Mouse (Mus musculus): ENCODE results near the gene Uhrf1bp1l.
"Not testable (repeated sequence)": the region's sequence is repeated elsewhere in the genome, so short reads cannot be mapped to it uniquely, and the experiment has no call there.

Uhrf1bp1l gene

DNA sequence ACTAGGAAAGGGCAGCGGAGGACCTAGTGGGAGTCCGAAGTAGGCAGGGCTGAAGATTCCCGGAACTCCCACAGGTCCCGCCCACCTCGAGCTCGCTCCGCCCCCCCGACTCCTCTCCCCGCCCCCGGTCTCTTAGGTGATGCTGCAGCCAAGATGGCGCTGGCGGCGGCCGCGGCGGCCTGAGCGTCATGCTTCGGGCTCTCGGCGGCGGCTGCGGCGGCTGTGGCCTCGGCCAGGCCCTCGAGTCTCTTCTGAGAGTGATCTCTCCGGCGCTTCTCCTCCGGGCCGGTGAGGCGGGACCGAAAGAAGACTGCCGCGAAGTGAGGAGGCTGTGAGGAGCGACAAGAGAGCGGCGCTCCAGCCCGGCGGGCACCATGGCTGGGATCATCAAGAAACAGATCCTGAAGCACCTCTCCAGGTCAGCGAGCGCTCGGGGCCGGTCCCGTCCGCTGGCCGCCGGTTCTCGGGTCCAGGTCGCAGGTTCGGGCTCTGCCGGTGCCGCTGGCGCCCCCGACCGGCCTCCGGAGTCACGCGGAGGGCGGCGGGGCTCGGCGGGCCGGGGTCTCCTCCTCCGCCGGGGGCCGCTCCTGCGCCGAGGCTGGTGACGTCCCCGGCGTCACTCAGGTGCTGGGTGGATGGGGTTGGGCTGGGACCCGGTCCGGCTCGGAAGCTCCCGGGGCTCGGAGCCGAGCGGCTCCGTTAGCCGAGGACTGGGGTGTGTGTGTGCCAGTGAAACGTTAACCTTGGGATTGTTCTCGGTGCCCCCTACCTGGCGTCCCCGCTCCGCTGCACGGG lies at the start of gene Uhrf1bp1l:
Uhrf1bp1l (plus strand) TSS at position 121 of the 795 bp plus-strand sequence.
- peak; percentile 81 for DNase-seq (ENCODE audit: low read depth)

- no peak for DNase-seq (ENCODE audit: low read depth)
These were observed 49.4 kb upstream of the Uhrf1bp1l start for GRCm38 (mm10) chr10:89695194-89695911.

- not testable (repeated sequence) for DNase-seq (ENCODE audit: low read depth)
These were observed 48.5 kb upstream of the Uhrf1bp1l start for GRCm38 (mm10) chr10:89696270-89696669.

- no peak for DNase-seq (ENCODE audit: low read depth)
These were observed 46.8 kb upstream of the Uhrf1bp1l start for GRCm38 (mm10) chr10:89697956-89698355.

DNA sequence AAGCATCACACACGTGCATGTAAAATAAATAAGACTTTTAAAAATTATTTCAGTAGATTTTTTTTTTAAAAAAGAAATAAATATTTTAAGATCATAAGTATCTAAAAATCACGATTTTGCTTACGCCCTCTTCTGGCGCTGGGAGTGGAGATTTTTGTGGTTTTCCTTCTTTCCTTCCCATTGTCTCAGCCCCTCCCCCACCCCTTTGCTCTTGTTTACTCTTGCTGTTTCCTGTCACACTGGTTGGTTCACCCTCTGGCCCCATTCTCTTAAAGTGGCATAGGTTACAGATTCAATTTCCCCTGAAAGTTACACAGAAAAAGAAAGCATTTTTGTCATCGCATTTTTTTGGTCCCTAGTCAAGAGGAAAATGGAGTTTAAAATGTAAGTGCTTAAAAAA lies 41.7 kb upstream of the Uhrf1bp1l start:
- no peak for DNase-seq (ENCODE audit: low read depth)

DNA sequence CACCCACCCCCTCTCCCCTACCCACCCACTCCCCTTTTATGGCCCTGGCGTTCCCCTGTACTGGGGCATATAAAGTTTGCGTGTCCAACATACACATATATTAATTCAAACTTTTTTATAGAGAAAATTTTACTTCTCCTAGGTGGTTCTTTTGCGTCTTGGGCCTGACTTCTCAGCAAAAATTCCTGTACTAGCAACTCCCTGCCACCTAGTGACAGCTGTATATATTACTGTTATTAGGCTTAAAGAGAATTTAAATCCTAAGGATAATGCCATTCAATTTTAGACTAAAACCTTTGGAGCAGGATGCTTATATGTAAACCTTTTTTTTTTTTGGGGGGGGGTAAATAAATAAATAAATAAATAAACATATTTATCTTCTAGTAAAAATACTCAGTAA lies 37.4 kb upstream of the Uhrf1bp1l start:
- DNase-seq (ENCODE audit: low read depth), result no peak

DNA sequence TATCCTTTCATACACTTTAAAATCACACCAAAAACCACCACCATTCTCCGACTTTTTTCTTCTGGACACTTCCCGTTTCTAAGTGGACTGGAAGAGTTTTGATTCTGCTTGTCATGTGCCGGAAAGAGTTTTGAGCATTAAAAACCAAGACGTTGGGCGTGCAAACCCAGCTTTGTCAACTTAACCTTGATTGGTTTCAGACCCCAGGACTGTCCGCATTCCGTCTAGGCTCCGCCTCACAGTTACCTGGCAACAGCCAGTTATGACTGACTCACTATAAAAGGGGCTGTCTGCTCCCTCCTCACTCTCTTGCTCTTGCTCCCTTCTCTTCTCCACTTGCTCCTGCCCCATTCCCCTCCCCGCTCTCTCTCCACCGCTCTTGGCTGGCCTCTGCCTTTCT lies 36.1 kb upstream of the Uhrf1bp1l start:
- no peak for DNase-seq (ENCODE audit: low read depth)

DNA sequence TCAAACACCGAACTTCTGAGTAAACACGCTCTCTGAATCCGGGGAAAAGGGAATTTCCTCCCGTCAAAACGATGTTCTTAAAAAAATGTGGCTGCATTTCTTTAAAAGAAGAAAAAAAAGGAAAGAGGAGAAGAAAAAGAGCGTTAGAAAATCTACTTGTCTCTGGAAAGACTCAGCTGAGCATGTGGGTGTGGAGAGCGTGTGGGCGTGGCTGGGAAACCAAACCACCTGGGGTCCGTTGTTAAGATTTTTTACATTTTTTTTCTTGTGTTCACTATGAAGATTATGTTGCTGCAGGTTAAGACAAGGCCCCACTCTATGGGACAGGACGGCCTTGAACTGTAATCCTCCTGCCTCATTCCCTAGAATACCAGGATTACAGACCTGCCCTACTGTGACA lies 29.9 kb upstream of the Uhrf1bp1l start:
- DNase-seq (ENCODE audit: low read depth), result no peak

- no peak for DNase-seq (ENCODE audit: low read depth)
These were observed 24.5 kb upstream of the Uhrf1bp1l start for GRCm38 (mm10) chr10:89720252-89720651.

DNA sequence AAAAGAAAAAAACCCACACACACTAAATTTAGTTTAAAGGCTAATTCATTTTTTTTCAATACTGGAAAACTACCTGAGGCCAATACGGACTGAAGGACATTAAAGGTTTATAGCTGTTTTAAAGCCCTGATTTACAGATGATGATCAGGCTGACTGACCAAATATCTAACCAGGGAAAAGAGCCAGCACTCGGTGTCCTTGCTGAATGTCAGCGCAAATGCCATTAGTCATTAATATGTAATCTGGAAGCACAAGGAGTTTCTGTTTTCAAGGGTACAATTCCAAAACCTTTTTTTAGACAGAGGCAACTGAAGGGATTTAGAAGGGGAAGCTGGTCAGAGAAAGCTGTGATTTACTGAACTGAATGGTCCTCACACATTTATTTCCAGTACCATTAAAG lies 24.0 kb upstream of the Uhrf1bp1l start:
- no peak for DNase-seq (ENCODE audit: low read depth)

GRCm38 (mm10) chr10:89722247-89723195 lies 22.3 kb upstream of the Uhrf1bp1l start:
- no peak for DNase-seq (ENCODE audit: low read depth)

DNA sequence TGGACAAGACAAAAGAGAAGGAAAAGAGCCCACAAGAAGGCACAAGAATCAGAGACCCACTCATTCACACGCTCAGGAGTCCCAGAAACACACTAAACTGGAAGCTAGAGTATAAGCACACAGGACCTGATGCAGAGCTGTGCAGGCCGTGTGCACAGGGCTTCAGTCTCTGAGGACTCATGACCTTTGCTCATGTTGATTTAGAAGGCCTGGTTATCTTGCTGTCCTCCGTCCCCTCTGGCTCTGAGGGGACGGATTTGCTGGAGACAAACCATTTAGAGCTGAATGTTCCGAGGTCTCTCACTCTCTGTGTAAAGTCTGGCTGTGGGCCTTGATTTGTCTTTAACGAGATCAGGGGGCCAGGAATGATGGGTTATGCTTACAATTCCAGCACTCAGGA lies 14.4 kb upstream of the Uhrf1bp1l start:
- DNase-seq (ENCODE audit: low read depth), result no peak

- DNase-seq (ENCODE audit: low read depth), result no peak
These were observed 13.4 kb upstream of the Uhrf1bp1l start for GRCm38 (mm10) chr10:89731341-89731740.

GRCm38 (mm10) chr10:89732001-89732794 lies 12.6 kb upstream of the Uhrf1bp1l start, which contains the start of gene Actr6:
Actr6 (minus strand) TSS chr10:89732295.
- DNase-seq (ENCODE audit: low read depth), result peak; percentile 95

GRCm38 (mm10) chr10:89737092-89737491 lies 7.7 kb upstream of the Uhrf1bp1l start:
- no peak for DNase-seq (ENCODE audit: low read depth)

GRCm38 (mm10) chr10:89737887-89738286 lies 6.9 kb upstream of the Uhrf1bp1l start:
- no peak for DNase-seq (ENCODE audit: low read depth)

GRCm38 (mm10) chr10:89738395-89738794 lies 6.4 kb upstream of the Uhrf1bp1l start:
- DNase-seq (ENCODE audit: low read depth), result no peak

DNA sequence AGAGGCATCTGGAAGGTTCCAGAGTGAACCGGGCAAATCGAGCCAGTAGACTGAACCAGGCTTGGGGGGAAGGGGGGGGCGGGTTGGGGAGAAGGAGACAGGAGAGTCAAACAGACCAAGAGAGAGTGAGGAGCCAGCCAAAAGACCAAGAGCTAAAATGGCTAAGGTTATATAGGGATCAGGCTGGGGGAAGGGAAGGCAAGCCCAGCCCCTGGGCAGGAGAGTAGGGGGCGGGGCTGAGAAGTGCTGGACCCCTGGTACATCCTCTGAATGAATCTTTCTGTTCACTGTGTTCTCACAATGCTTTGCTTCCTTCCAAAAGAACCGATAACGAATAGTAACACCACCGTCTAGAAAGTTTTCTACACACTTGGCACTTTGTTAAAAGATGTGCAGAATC lies 5.1 kb upstream of the Uhrf1bp1l start:
- no peak for DNase-seq (ENCODE audit: low read depth)

DNA sequence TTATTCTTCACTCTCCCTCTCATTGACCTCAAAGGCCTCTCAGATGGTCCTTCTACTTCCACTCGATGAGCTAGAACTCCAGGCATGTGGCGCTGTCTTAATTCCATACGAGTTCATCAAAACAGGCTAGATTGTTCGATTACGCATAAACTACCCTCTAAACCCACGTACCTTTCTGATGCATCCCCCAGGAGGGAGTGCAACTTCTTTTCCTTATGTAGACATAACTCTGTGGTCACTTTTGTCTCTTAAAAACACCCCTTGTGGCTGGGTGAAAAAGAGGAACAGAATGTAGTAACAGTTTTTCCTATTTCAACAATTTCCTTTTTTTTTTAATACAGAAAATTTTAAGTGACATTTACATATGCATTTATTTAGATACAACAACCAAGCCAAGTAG lies 3.8 kb upstream of the Uhrf1bp1l start:
- DNase-seq (ENCODE audit: low read depth), result no peak

GRCm38 (mm10) chr10:89743266-89743665 lies 1.5 kb upstream of the Uhrf1bp1l start:
- DNase-seq (ENCODE audit: low read depth), result no peak

DNA sequence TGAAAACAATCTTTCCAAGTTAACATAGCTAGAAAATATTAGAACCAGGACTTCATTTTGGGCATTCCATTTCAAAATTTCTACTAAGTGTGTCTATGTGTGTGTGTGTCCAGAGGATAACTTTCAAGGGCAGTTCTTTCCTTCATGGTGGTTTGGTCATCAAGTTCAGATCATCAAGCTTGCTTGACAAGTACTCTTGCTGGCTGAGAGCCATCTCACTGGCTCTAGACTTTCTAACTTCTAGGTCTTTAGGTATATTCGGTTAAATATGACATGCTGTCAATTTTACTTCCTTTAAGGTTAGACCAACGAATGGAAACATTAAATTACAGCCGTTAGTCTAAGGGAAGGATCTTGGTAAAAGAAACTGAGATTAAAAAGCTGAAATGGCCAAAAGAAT lies 450 bp upstream of the Uhrf1bp1l start:
- no peak for DNase-seq (ENCODE audit: low read depth)
